Mouse (Mus musculus): Measurements from ENCODE around the gene Pitx3.
A peak's percentile ranks its signal among the peaks of the same experiment; 100 is the strongest.
"Not testable (repeated sequence)": the region's sequence is repeated elsewhere in the genome, so short reads cannot be mapped to it uniquely, and the experiment has no call there.

Pitx3 gene

GRCm38 (mm10) chr19:46147511-46148371 is at the start of gene Pitx3:
Gene Pitx3, minus strand, starts transcription at chr19:46148326.
- DNase-seq (ENCODE audit: low spot score): no peak

GRCm38 (mm10) chr19:46187203-46187602 is 39.1 kb upstream of the Pitx3 start:
- DNase-seq (ENCODE audit: low spot score): no peak

GRCm38 (mm10) chr19:46186611-46187010 is 38.5 kb upstream of the Pitx3 start:
- DNase-seq (ENCODE audit: low spot score): no peak

GRCm38 (mm10) chr19:46182241-46182640 is 34.1 kb upstream of the Pitx3 start:
- DNase-seq (ENCODE audit: low spot score): no peak

GRCm38 (mm10) chr19:46180274-46180673 is 32.1 kb upstream of the Pitx3 start:
- DNase-seq (ENCODE audit: low spot score): no peak

- no peak for DNase-seq (ENCODE audit: low spot score)
These were observed 28.9 kb upstream of the Pitx3 start for GRCm38 (mm10) chr19:46177046-46177445.

- no peak for DNase-seq (ENCODE audit: low spot score)
These were observed 27.0 kb upstream of the Pitx3 start for GRCm38 (mm10) chr19:46175173-46175572.

- DNase-seq (ENCODE audit: low spot score): no peak
These were observed 24.4 kb upstream of the Pitx3 start for GRCm38 (mm10) chr19:46172541-46172940.

- DNase-seq (ENCODE audit: low spot score): no peak
These were observed 21.8 kb upstream of the Pitx3 start for GRCm38 (mm10) chr19:46169913-46170312.

- no peak for DNase-seq (ENCODE audit: low spot score)
These were observed 21.3 kb upstream of the Pitx3 start for GRCm38 (mm10) chr19:46169396-46169795.

GRCm38 (mm10) chr19:46167169-46167568 is 19.0 kb upstream of the Pitx3 start:
- not testable (repeated sequence) for DNase-seq (ENCODE audit: low spot score)

GRCm38 (mm10) chr19:46165950-46166349 is 17.8 kb upstream of the Pitx3 start:
- no peak for DNase-seq (ENCODE audit: low spot score)

GRCm38 (mm10) chr19:46152127-46152803 is 4.1 kb upstream of the Pitx3 start, which contains the start of gene Gbf1:
Gene Gbf1, plus strand, starts transcription at chr19:46152509.
- peak; percentile 98 for DNase-seq (ENCODE audit: low spot score)

- DNase-seq (ENCODE audit: low spot score): no peak
These were observed 965 bp upstream of the Pitx3 start for GRCm38 (mm10) chr19:46149091-46149490.

- DNase-seq (ENCODE audit: low spot score): no peak
These were observed 240 bp upstream of the Pitx3 start for GRCm38 (mm10) chr19:46148372-46148760.

- no peak for DNase-seq (ENCODE audit: low spot score)
These were observed 7.0 kb downstream of the Pitx3 start for GRCm38 (mm10) chr19:46141091-46141490.

GRCm38 (mm10) chr19:46140324-46140723 is 7.8 kb downstream of the Pitx3 start:
- DNase-seq (ENCODE audit: low spot score): no peak

- peak; percentile 79 for DNase-seq (ENCODE audit: low spot score)
These were observed 11.2 kb downstream of the Pitx3 start for GRCm38 (mm10) chr19:46136639-46137580.

- DNase-seq (ENCODE audit: low spot score): peak; percentile 65
These were observed 12.1 kb downstream of the Pitx3 start for GRCm38 (mm10) chr19:46135789-46136638.

- peak; percentile 88 for DNase-seq (ENCODE audit: low spot score)
These were observed 12.8 kb downstream of the Pitx3 start for GRCm38 (mm10) chr19:46135297-46135696.

GRCm38 (mm10) chr19:46132577-46132976 is 15.5 kb downstream of the Pitx3 start:
- no peak for DNase-seq (ENCODE audit: low spot score)

All from MN1 (cell line).